Mouse (Mus musculus): ENCODE data around the gene Gng7. TPM values are rescaled to one million over a fixed set of nuclear protein-coding genes. Genes with fewer than 3 reads are reported as not detected.
A peak's percentile ranks its signal among the peaks of the same experiment; 100 is the strongest.

Gng7 gene
- polyA plus RNA-seq, 1 experiment from 2014 or later, result 1.4 TPM

- Histone ChIP-seq H3K9ac (no peak overlapping the region), H3K4me2 (peak overlapping the region; percentile 57), H3K36me3 (peaks cover 5% of the 10 kb centered on the region; the same call in 1 of the 2 replicates), H3K9me3 (no peaks in the 10 kb centered on the region), H3K27me3 (replicated peaks) (peaks cover 62% of the 10 kb centered on the region), H3K27ac (replicated peaks) (no peak overlapping the region), H3K4me1 (peaks cover 18% of the 10 kb centered on the region), H3K4me3 (peak overlapping the region; percentile 36)
- WGBS, result 3% methylated on average over 27 of the region's 43 CpGs
- no peak for ATAC-seq (ENCODE audit: extremely low read depth, insufficient number of reproducible peaks, low FRiP score, low TSS enrichment)
Measured at GRCm38 (mm10) chr10:81025047-81025621, 10.4 kb upstream of the Gng7 start.

GRCm38 (mm10) chr10:81024346-81024937 is 9.7 kb upstream of the Gng7 start:
- no peak for ATAC-seq (ENCODE audit: extremely low read depth, insufficient number of reproducible peaks, low FRiP score, low TSS enrichment)
- no peak overlapping the region for H3K4me3 ChIP-seq
- no peak overlapping the region for H3K4me2 ChIP-seq
- no peak overlapping the region for H3K27ac ChIP-seq (replicated peaks)
- peaks cover 18% of the 10 kb centered on the region for H3K4me1 ChIP-seq
- H3K27me3 ChIP-seq (replicated peaks), result peaks cover 62% of the 10 kb centered on the region
- WGBS, result 68% methylated on average over 5 of the region's 5 CpGs
- H3K9ac ChIP-seq, result no peak overlapping the region
- H3K36me3 ChIP-seq, result no peaks in the 10 kb centered on the region
- no peaks in the 10 kb centered on the region for H3K9me3 ChIP-seq

GRCm38 (mm10) chr10:81022744-81023143 is 8.0 kb upstream of the Gng7 start:
- peaks cover 18% of the 10 kb centered on the region for H3K4me1 ChIP-seq
- H3K4me3 ChIP-seq, result no peak overlapping the region
- H3K9me3 ChIP-seq, result no peaks in the 10 kb centered on the region
- H3K9ac ChIP-seq, result no peak overlapping the region
- H3K27me3 ChIP-seq (replicated peaks), result peaks cover 62% of the 10 kb centered on the region
- ATAC-seq (ENCODE audit: extremely low read depth, insufficient number of reproducible peaks, low FRiP score, low TSS enrichment), result no peak
- 57% methylated on average over 8 of the region's 8 CpGs for WGBS
- no peaks in the 10 kb centered on the region for H3K36me3 ChIP-seq
- H3K27ac ChIP-seq (replicated peaks), result no peak overlapping the region
- no peak overlapping the region for H3K4me2 ChIP-seq

- no peak overlapping the region for H3K27ac ChIP-seq (replicated peaks)
- H3K27me3 ChIP-seq (replicated peaks), result peaks cover 60% of the 10 kb centered on the region
- H3K9me3 ChIP-seq, result no peaks in the 10 kb centered on the region
- H3K4me1 ChIP-seq, result peaks cover 10% of the 10 kb centered on the region
- H3K36me3 ChIP-seq, result no peaks in the 10 kb centered on the region
- H3K9ac ChIP-seq, result 0 out of 2 replicates have a peak overlapping the region, but pooled peaks have one; percentile 10
- H3K4me2 ChIP-seq, result peak overlapping the region; percentile 40
- H3K4me3 ChIP-seq, result peak overlapping the region; percentile 17; the same call in 1 of the 2 replicates
- 9% methylated on average over 26 of the region's 26 CpGs for WGBS
- no peak for ATAC-seq (ENCODE audit: extremely low read depth, insufficient number of reproducible peaks, low FRiP score, low TSS enrichment)
Measured at GRCm38 (mm10) chr10:81021547-81022110, 6.9 kb upstream of the Gng7 start.

GRCm38 (mm10) chr10:81020207-81020606 is 5.5 kb upstream of the Gng7 start:
- no peak overlapping the region for H3K4me2 ChIP-seq
- H3K4me1 ChIP-seq, result peaks cover 9% of the 10 kb centered on the region
- ATAC-seq (ENCODE audit: extremely low read depth, insufficient number of reproducible peaks, low FRiP score, low TSS enrichment), result no peak
- H3K4me3 ChIP-seq, result no peak overlapping the region
- peaks cover 49% of the 10 kb centered on the region for H3K27me3 ChIP-seq (replicated peaks)
- H3K9ac ChIP-seq, result no peak overlapping the region
- no peaks in the 10 kb centered on the region for H3K9me3 ChIP-seq
- WGBS, result 37% methylated on average over 2 of the region's 2 CpGs
- no peaks in the 10 kb centered on the region for H3K36me3 ChIP-seq
- no peak overlapping the region for H3K27ac ChIP-seq (replicated peaks)

GRCm38 (mm10) chr10:81019687-81020086 is 4.9 kb upstream of the Gng7 start:
- H3K4me1 ChIP-seq, result peaks cover 9% of the 10 kb centered on the region
- H3K9ac ChIP-seq, result no peak overlapping the region
- no peak for ATAC-seq (ENCODE audit: extremely low read depth, insufficient number of reproducible peaks, low FRiP score, low TSS enrichment)
- H3K27me3 ChIP-seq (replicated peaks), result peaks cover 45% of the 10 kb centered on the region
- H3K4me2 ChIP-seq, result no peak overlapping the region
- H3K4me3 ChIP-seq, result no peak overlapping the region
- H3K9me3 ChIP-seq, result no peaks in the 10 kb centered on the region
- H3K36me3 ChIP-seq, result no peaks in the 10 kb centered on the region
- no peak overlapping the region for H3K27ac ChIP-seq (replicated peaks)
- 56% methylated on average over 6 of the region's 6 CpGs for WGBS

GRCm38 (mm10) chr10:81018326-81018725 is 3.6 kb upstream of the Gng7 start:
- no peak for ATAC-seq (ENCODE audit: extremely low read depth, insufficient number of reproducible peaks, low FRiP score, low TSS enrichment)
- no peak overlapping the region for H3K9ac ChIP-seq
- no peaks in the 10 kb centered on the region for H3K36me3 ChIP-seq
- WGBS, result 37% methylated on average over 10 of the region's 10 CpGs
- H3K4me3 ChIP-seq, result no peak overlapping the region
- H3K27ac ChIP-seq (replicated peaks), result no peak overlapping the region
- no peaks in the 10 kb centered on the region for H3K9me3 ChIP-seq
- H3K4me1 ChIP-seq, result peaks cover 11% of the 10 kb centered on the region
- peaks cover 38% of the 10 kb centered on the region for H3K27me3 ChIP-seq (replicated peaks)
- no peak overlapping the region for H3K4me2 ChIP-seq

GRCm38 (mm10) chr10:81016645-81017044 is 1.9 kb upstream of the Gng7 start:
- Histone ChIP-seq H3K4me2 (no peak overlapping the region), H3K9ac (no peak overlapping the region), H3K27me3 (replicated peaks) (peaks cover 34% of the 10 kb centered on the region), H3K4me3 (no peak overlapping the region), H3K27ac (replicated peaks) (no peak overlapping the region), H3K9me3 (no peaks in the 10 kb centered on the region), H3K36me3 (no peaks in the 10 kb centered on the region), H3K4me1 (peaks cover 5% of the 10 kb centered on the region)
- no peak for ATAC-seq (ENCODE audit: extremely low read depth, insufficient number of reproducible peaks, low FRiP score, low TSS enrichment)
- WGBS, result 8% methylated on average over 7 of the region's 7 CpGs

GRCm38 (mm10) chr10:81015666-81016065 is 921 bp upstream of the Gng7 start:
- Histone ChIP-seq H3K4me3 (no peak overlapping the region), H3K4me1 (peaks cover 5% of the 10 kb centered on the region), H3K9me3 (no peaks in the 10 kb centered on the region), H3K27me3 (replicated peaks) (peaks cover 26% of the 10 kb centered on the region), H3K4me2 (no peak overlapping the region), H3K27ac (replicated peaks) (no peak overlapping the region), H3K36me3 (no peaks in the 10 kb centered on the region), H3K9ac (no peak overlapping the region)
- no peak for ATAC-seq (ENCODE audit: extremely low read depth, insufficient number of reproducible peaks, low FRiP score, low TSS enrichment)
- 67% methylated on average over 2 of the region's 2 CpGs for WGBS

GRCm38 (mm10) chr10:81010851-81011250 is 3.9 kb downstream of the Gng7 start:
- H3K27ac ChIP-seq (replicated peaks), result no peak overlapping the region
- ATAC-seq (ENCODE audit: extremely low read depth, insufficient number of reproducible peaks, low FRiP score, low TSS enrichment), result no peak
- H3K4me3 ChIP-seq, result no peak overlapping the region
- H3K9me3 ChIP-seq, result no peaks in the 10 kb centered on the region
- H3K4me2 ChIP-seq, result no peak overlapping the region
- H3K36me3 ChIP-seq, result no peaks in the 10 kb centered on the region
- 41% methylated on average over 6 of the region's 6 CpGs for WGBS
- H3K27me3 ChIP-seq (replicated peaks), result peaks cover 21% of the 10 kb centered on the region; the same call in 1 of the 2 replicates
- peak overlapping the region; percentile 30; the same call in 1 of the 2 replicates for H3K9ac ChIP-seq
- peaks cover 5% of the 10 kb centered on the region for H3K4me1 ChIP-seq

- Histone ChIP-seq H3K9ac (no peak overlapping the region), H3K36me3 (no peaks in the 10 kb centered on the region), H3K4me1 (no peaks in the 10 kb centered on the region), H3K4me2 (no peak overlapping the region), H3K27ac (replicated peaks) (no peak overlapping the region), H3K4me3 (no peak overlapping the region), H3K9me3 (no peaks in the 10 kb centered on the region), H3K27me3 (replicated peaks) (peaks cover 4% of the 10 kb centered on the region; the same call in 1 of the 2 replicates)
- ATAC-seq (ENCODE audit: extremely low read depth, insufficient number of reproducible peaks, low FRiP score, low TSS enrichment), result no peak
- 32% methylated on average over 7 of the region's 7 CpGs for WGBS
Measured at GRCm38 (mm10) chr10:81007240-81007639, 7.5 kb downstream of the Gng7 start.
